Mouse (Mus musculus) testis, adult 2 months (tissue): ENCODE results near the gene Chd9. TPM values are rescaled to one million over a fixed set of nuclear protein-coding genes. Genes with fewer than 3 reads are reported as not detected.
"Not testable (repeated sequence)": the region's sequence is repeated elsewhere in the genome, so short reads cannot be mapped to it uniquely, and the experiment has no call there.

Experiments
- H3K27ac ChIP-seq: fragments of 200-500 bp; 2 replicates; pipeline ENCODE4 v1.5.1; 2012; ENCODE audit warnings: low read depth, low read length; ENCODE audit not compliant: control insufficient read depth, insufficient read depth
- H3K27me3 ChIP-seq: fragments of 200-500 bp; 2 replicates; pipeline ENCODE4 v1.6.1; 2012; ENCODE audit warnings: mild to moderate bottlenecking, low read length, moderate library complexity; ENCODE audit not compliant: control insufficient read depth, insufficient read depth
- H3K36me3 ChIP-seq: fragments of 200-500 bp; 2 replicates; pipeline ENCODE4 v1.6.1; 2012; ENCODE audit warnings: mild to moderate bottlenecking, low read length; ENCODE audit not compliant: control insufficient read depth, insufficient read depth
- H3K4me1 ChIP-seq: fragments of 200-500 bp; 2 replicates; pipeline ENCODE4 v1.6.1; 2012; ENCODE audit warnings: low read length; ENCODE audit not compliant: control insufficient read depth, insufficient read depth
- H3K4me3 ChIP-seq: fragments of 200-500 bp; 2 replicates; pipeline ENCODE4 v1.5.1; 2012; ENCODE audit warnings: low read depth, mild to moderate bottlenecking, low read length, moderate library complexity, mixed read lengths; ENCODE audit not compliant: control insufficient read depth
- CTCF ChIP-seq: fragments of 200-500 bp; IDR thresholded peaks from 2 replicates; pipeline ENCODE4 v1.5.1; 2012; ENCODE audit warnings: low read depth, mild to moderate bottlenecking, inconsistent platforms, low read length, moderate library complexity; ENCODE audit not compliant: control insufficient read depth, insufficient read depth, insufficient replicate concordance
- POLR2A ChIP-seq: fragments of 200-500 bp; IDR thresholded peaks from 2 replicates; pipeline ENCODE4 v1.6.1; 2012; ENCODE audit warnings: low read depth, mild to moderate bottlenecking, inconsistent platforms, low read length, moderate library complexity; ENCODE audit not compliant: control insufficient read depth
- polyA plus RNA-seq: library from polyadenylated mRNA; depleted of rRNA; stranded (reverse); fragments of >200 nt; gene quantifications from 2 replicates; pipeline ENCODE4 v1.2.3, GENCODE M21; 2012

Chd9 gene
- polyA plus RNA-seq, 1 experiment: 14.3 TPM

GRCm38 (mm10) chr8:90885671-90886368, 57.7 kb downstream of the Chd9 start:
- Histone ChIP-seq H3K36me3 (no peaks in the 10 kb centered on the region), H3K27me3 (no peaks in the 10 kb centered on the region), H3K4me1 (no peaks in the 10 kb centered on the region), H3K27ac (no peak overlapping the region), H3K4me3 (no peak overlapping the region)
- TF ChIP-seq CTCF (no peak), POLR2A (no peak)

- not testable (repeated sequence) for H3K4me1 ChIP-seq, H3K27ac ChIP-seq, H3K27me3 ChIP-seq, H3K4me3 ChIP-seq, H3K36me3 ChIP-seq
Measured at GRCm38 (mm10) chr8:90886369-90886712, 58.2 kb downstream of the Chd9 start.

GRCm38 (mm10) chr8:90887328-90887727, 59.2 kb downstream of the Chd9 start:
- not testable (repeated sequence) for H3K4me1 ChIP-seq, H3K36me3 ChIP-seq, H3K27ac ChIP-seq, H3K27me3 ChIP-seq
- H3K4me3 ChIP-seq: peak overlapping the region; percentile 32; the same call in 1 of the 2 replicates

- TF ChIP-seq POLR2A (no peak), CTCF (no peak)
- Histone ChIP-seq H3K36me3 (no peaks in the 10 kb centered on the region), H3K27me3 (no peaks in the 10 kb centered on the region), H3K4me1 (no peaks in the 10 kb centered on the region), H3K4me3 (no peak overlapping the region), H3K27ac (no peak overlapping the region)
Measured at GRCm38 (mm10) chr8:90891872-90892578, 63.9 kb downstream of the Chd9 start.

- Histone ChIP-seq H3K27me3 (no peaks in the 10 kb centered on the region), H3K36me3 (no peaks in the 10 kb centered on the region), H3K27ac (no peak overlapping the region), H3K4me1 (no peaks in the 10 kb centered on the region), H3K4me3 (no peak overlapping the region)
- no peak for TF ChIP-seq POLR2A
- no peak for TF ChIP-seq CTCF
Measured at GRCm38 (mm10) chr8:90892579-90892919, 64.4 kb downstream of the Chd9 start.

GRCm38 (mm10) chr8:90894231-90894914, 66.2 kb downstream of the Chd9 start:
- no peak overlapping the region for H3K4me3 ChIP-seq
- H3K27ac ChIP-seq: no peak overlapping the region
- H3K27me3 ChIP-seq: no peaks in the 10 kb centered on the region
- TF ChIP-seq POLR2A (no peak), CTCF (no peak)
- no peaks in the 10 kb centered on the region for H3K36me3 ChIP-seq
- H3K4me1 ChIP-seq: no peaks in the 10 kb centered on the region

GRCm38 (mm10) chr8:90897343-90897742, 69.2 kb downstream of the Chd9 start:
- H3K4me3 ChIP-seq: no peak overlapping the region
- H3K36me3 ChIP-seq: no peaks in the 10 kb centered on the region
- TF ChIP-seq CTCF (no peak), POLR2A (no peak)
- H3K4me1 ChIP-seq: no peaks in the 10 kb centered on the region
- no peaks in the 10 kb centered on the region for H3K27me3 ChIP-seq
- no peak overlapping the region for H3K27ac ChIP-seq
